Mouse (Mus musculus): ENCODE results near the gene Epha10. TPM values are rescaled to one million over a fixed set of nuclear protein-coding genes. Genes with fewer than 3 reads are reported as not detected.

The Epha10 gene
- polyA plus RNA-seq, 1 experiment from 2014 or later: 7.4 TPM

GRCm38 (mm10) chr4:124850933-124851658 is 29.6 kb upstream of the Epha10 start, which contains the start of gene 1110065P20Rik:
Gene 1110065P20Rik (minus strand): TSS chr4:124851196.
- Histone ChIP-seq H3K4me1 (replicated peaks; ENCODE audit: control insufficient read depth, insufficient read depth, low read length) (peaks cover 9% of the 10 kb centered on the region), H3K36me3 (ENCODE audit: control insufficient read depth, insufficient read depth, low read length) (no peaks in the 10 kb centered on the region), H3K27ac (ENCODE audit: low read depth, low read length) (peak within 1 kb of the TSS; percentile 94), H3K4me2 (replicated peaks; ENCODE audit: low read depth, low read length) (peak within 1 kb of the TSS; percentile 92), H3K9ac (ENCODE audit: low read depth, low read length) (peak within 1 kb of the TSS; percentile 88), H3K9me3 (ENCODE audit: control insufficient read depth, low read length) (no peaks in the 10 kb centered on the region), H3K4me3 (ENCODE audit: low read depth, low read length) (peak within 1 kb of the TSS; percentile 99), H3K27me3 (ENCODE audit: control insufficient read depth, insufficient read depth, low read length) (no peaks in the 10 kb centered on the region)
- under 1% methylated on average over 69 of the region's 75 CpGs for WGBS
- ATAC-seq (ENCODE audit: low FRiP score) (peak; percentile 64), DNase-seq (ENCODE audit: low spot score) (peak; percentile 56)

- no peak overlapping the region for H3K9ac ChIP-seq (ENCODE audit: low read depth, low read length)
- ATAC-seq (ENCODE audit: low FRiP score) (no peak), DNase-seq (ENCODE audit: low spot score) (no peak)
- no peak overlapping the region for H3K4me2 ChIP-seq (replicated peaks; ENCODE audit: low read depth, low read length)
- H3K36me3 ChIP-seq (ENCODE audit: control insufficient read depth, insufficient read depth, low read length): no peaks in the 10 kb centered on the region
- H3K27me3 ChIP-seq (ENCODE audit: control insufficient read depth, insufficient read depth, low read length): no peaks in the 10 kb centered on the region
- 94% methylated on average over 8 of the region's 8 CpGs for WGBS
- H3K4me1 ChIP-seq (replicated peaks; ENCODE audit: control insufficient read depth, insufficient read depth, low read length): peaks cover 2% of the 10 kb centered on the region
- no peaks in the 10 kb centered on the region for H3K9me3 ChIP-seq (ENCODE audit: control insufficient read depth, low read length)
- no peak overlapping the region for H3K27ac ChIP-seq (ENCODE audit: low read depth, low read length)
- H3K4me3 ChIP-seq (ENCODE audit: low read depth, low read length): no peak overlapping the region
Measured at GRCm38 (mm10) chr4:124856294-124856693, 24.4 kb upstream of the Epha10 start.

- no peak for DNase-seq (ENCODE audit: low spot score)
- Histone ChIP-seq H3K27me3 (ENCODE audit: control insufficient read depth, insufficient read depth, low read length) (peaks cover 2% of the 10 kb centered on the region; the same call in 1 of the 2 replicates), H3K4me1 (replicated peaks; ENCODE audit: control insufficient read depth, insufficient read depth, low read length) (peaks cover 5% of the 10 kb centered on the region; the same call in 1 of the 2 replicates), H3K36me3 (ENCODE audit: control insufficient read depth, insufficient read depth, low read length) (no peaks in the 10 kb centered on the region), H3K4me3 (ENCODE audit: low read depth, low read length) (no peak overlapping the region), H3K4me2 (replicated peaks; ENCODE audit: low read depth, low read length) (no peak overlapping the region), H3K9ac (ENCODE audit: low read depth, low read length) (no peak overlapping the region), H3K9me3 (ENCODE audit: control insufficient read depth, low read length) (no peaks in the 10 kb centered on the region), H3K27ac (ENCODE audit: low read depth, low read length) (no peak overlapping the region)
- no peak for ATAC-seq (ENCODE audit: low FRiP score)
- 87% methylated on average over 5 of the region's 5 CpGs for WGBS
Measured at GRCm38 (mm10) chr4:124858370-124858769, 22.3 kb upstream of the Epha10 start.

- no peak overlapping the region for H3K9ac ChIP-seq (ENCODE audit: low read depth, low read length)
- 14% methylated on average over 7 of the region's 7 CpGs for WGBS
- peaks cover 5% of the 10 kb centered on the region; the same call in 1 of the 2 replicates for H3K4me1 ChIP-seq (replicated peaks; ENCODE audit: control insufficient read depth, insufficient read depth, low read length)
- DNase-seq (ENCODE audit: low spot score) (peak; percentile 78), ATAC-seq (ENCODE audit: low FRiP score) (no peak)
- H3K9me3 ChIP-seq (ENCODE audit: control insufficient read depth, low read length): no peaks in the 10 kb centered on the region
- no peak overlapping the region for H3K4me3 ChIP-seq (ENCODE audit: low read depth, low read length)
- no peak overlapping the region for H3K27ac ChIP-seq (ENCODE audit: low read depth, low read length)
- peaks cover 2% of the 10 kb centered on the region; the same call in 1 of the 2 replicates for H3K27me3 ChIP-seq (ENCODE audit: control insufficient read depth, insufficient read depth, low read length)
- H3K36me3 ChIP-seq (ENCODE audit: control insufficient read depth, insufficient read depth, low read length): no peaks in the 10 kb centered on the region
- no peak overlapping the region for H3K4me2 ChIP-seq (replicated peaks; ENCODE audit: low read depth, low read length)
Measured at GRCm38 (mm10) chr4:124860446-124860845, 20.3 kb upstream of the Epha10 start.

- DNase-seq (ENCODE audit: low spot score) (peak; percentile 50), ATAC-seq (ENCODE audit: low FRiP score) (peak; percentile 18; the same call in 1 of the 2 replicates)
- Histone ChIP-seq H3K27ac (ENCODE audit: low read depth, low read length) (peak within 1 kb of the TSS; percentile 62), H3K27me3 (ENCODE audit: control insufficient read depth, insufficient read depth, low read length) (peaks cover 2% of the 10 kb centered on the region; the same call in 1 of the 2 replicates), H3K4me3 (ENCODE audit: low read depth, low read length) (peak within 1 kb of the TSS; percentile 69), H3K9me3 (ENCODE audit: control insufficient read depth, low read length) (no peaks in the 10 kb centered on the region), H3K4me1 (replicated peaks; ENCODE audit: control insufficient read depth, insufficient read depth, low read length) (peaks cover 5% of the 10 kb centered on the region; the same call in 1 of the 2 replicates), H3K4me2 (replicated peaks; ENCODE audit: low read depth, low read length) (peak within 1 kb of the TSS; percentile 74), H3K36me3 (ENCODE audit: control insufficient read depth, insufficient read depth, low read length) (no peaks in the 10 kb centered on the region), H3K9ac (ENCODE audit: low read depth, low read length) (peak within 1 kb of the TSS; percentile 82)
- 2% methylated on average over 63 of the region's 77 CpGs for WGBS
Measured at GRCm38 (mm10) chr4:124861283-124862188, 19.2 kb upstream of the Epha10 start, which contains the start of gene Maneal. Gene Maneal (minus strand): TSS chr4:124862171.

- 96% methylated on average over 1 of the region's 1 CpGs for WGBS
Measured at GRCm38 (mm10) chr4:124872719-124873118, 8.0 kb upstream of the Epha10 start.

GRCm38 (mm10) chr4:124881341-124881908 is 726 bp downstream of the Epha10 start:
- ATAC-seq (ENCODE audit: low FRiP score) (peak; percentile 95), DNase-seq (ENCODE audit: low spot score) (peak; percentile 93)
- WGBS: under 1% methylated on average over 37 of the region's 37 CpGs
- H3K27me3 ChIP-seq (ENCODE audit: control insufficient read depth, insufficient read depth, low read length): peaks cover 24% of the 10 kb centered on the region
- peak overlapping the region; percentile 50 for H3K4me3 ChIP-seq (ENCODE audit: low read depth, low read length)
- H3K4me2 ChIP-seq (replicated peaks; ENCODE audit: low read depth, low read length): peak overlapping the region; percentile 66
- H3K9me3 ChIP-seq (ENCODE audit: control insufficient read depth, low read length): no peaks in the 10 kb centered on the region
- peak overlapping the region; percentile 70 for H3K27ac ChIP-seq (ENCODE audit: low read depth, low read length)
- H3K36me3 ChIP-seq (ENCODE audit: control insufficient read depth, insufficient read depth, low read length): no peaks in the 10 kb centered on the region
- H3K9ac ChIP-seq (ENCODE audit: low read depth, low read length): peak overlapping the region; percentile 40; the same call in 1 of the 2 replicates
- H3K4me1 ChIP-seq (replicated peaks; ENCODE audit: control insufficient read depth, insufficient read depth, low read length): peaks cover 3% of the 10 kb centered on the region; the same call in 1 of the 2 replicates

More at GRCm38 (mm10) chr4:124872719-124873118, 8.0 kb upstream of the Epha10 start:
- peaks cover 3% of the 10 kb centered on the region; the same call in 1 of the 2 replicates for H3K9me3 ChIP-seq (ENCODE audit: control insufficient read depth, low read length)
- no peaks in the 10 kb centered on the region for H3K27me3 ChIP-seq (ENCODE audit: control insufficient read depth, insufficient read depth, low read length)
- H3K4me1 ChIP-seq (replicated peaks; ENCODE audit: control insufficient read depth, insufficient read depth, low read length): no peaks in the 10 kb centered on the region
- H3K36me3 ChIP-seq (ENCODE audit: control insufficient read depth, insufficient read depth, low read length): no peaks in the 10 kb centered on the region
- ATAC-seq (ENCODE audit: low FRiP score): no peak
- no peak for DNase-seq (ENCODE audit: low spot score)
- H3K27ac ChIP-seq (ENCODE audit: low read depth, low read length): no peak overlapping the region
- H3K9ac ChIP-seq (ENCODE audit: low read depth, low read length): no peak overlapping the region
- H3K4me3 ChIP-seq (ENCODE audit: low read depth, low read length): no peak overlapping the region
- no peak overlapping the region for H3K4me2 ChIP-seq (replicated peaks; ENCODE audit: low read depth, low read length)

- 2% methylated on average over 37 of the region's 37 CpGs for WGBS
- H3K9me3 ChIP-seq (ENCODE audit: control insufficient read depth, low read length): no peaks in the 10 kb centered on the region
- ATAC-seq (ENCODE audit: low FRiP score) (peak; percentile 26), DNase-seq (ENCODE audit: low spot score) (peak; percentile 70)
- H3K27ac ChIP-seq (ENCODE audit: low read depth, low read length): peak overlapping the region; percentile 70
- peaks cover 3% of the 10 kb centered on the region; the same call in 1 of the 2 replicates for H3K4me1 ChIP-seq (replicated peaks; ENCODE audit: control insufficient read depth, insufficient read depth, low read length)
- H3K9ac ChIP-seq (ENCODE audit: low read depth, low read length): peak overlapping the region; percentile 40
- H3K27me3 ChIP-seq (ENCODE audit: control insufficient read depth, insufficient read depth, low read length): peaks cover 24% of the 10 kb centered on the region
- H3K4me3 ChIP-seq (ENCODE audit: low read depth, low read length): peak overlapping the region; percentile 50
- peak overlapping the region; percentile 66 for H3K4me2 ChIP-seq (replicated peaks; ENCODE audit: low read depth, low read length)
- H3K36me3 ChIP-seq (ENCODE audit: control insufficient read depth, insufficient read depth, low read length): no peaks in the 10 kb centered on the region
Measured at GRCm38 (mm10) chr4:124882151-124882729, 1.5 kb downstream of the Epha10 start.
